Mouse (Mus musculus): ENCODE data around the gene Gnao1.

DNA sequence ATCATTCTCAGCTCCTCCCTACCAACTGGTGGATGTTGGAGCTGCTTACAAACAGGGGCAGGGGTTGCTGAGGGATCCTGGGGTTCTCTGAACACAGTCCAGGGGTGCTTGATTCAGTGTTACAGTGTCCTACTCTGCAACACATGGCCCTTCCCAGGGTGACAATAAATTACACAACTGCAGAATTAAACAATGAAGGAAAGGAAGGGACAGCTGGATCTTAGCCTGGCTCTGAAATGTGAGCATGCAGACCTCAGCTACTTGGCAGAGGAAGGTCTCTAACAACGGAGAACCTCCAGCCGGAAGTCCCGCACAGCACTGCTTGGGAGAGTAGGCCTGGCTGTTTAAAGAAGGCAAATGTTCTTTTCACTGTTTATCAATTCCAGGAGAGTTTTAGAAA, 20.9 kb downstream of the Gnao1 start:
- TF ChIP-seq POLR2A (IDR thresholded peaks at IDR 0.05; ENCODE audit: borderline replicate concordance, extremely low read depth, insufficient read depth, insufficient read length, poor library complexity, severe bottlenecking): no peak
- TF ChIP-seq CTCF (IDR thresholded peaks at IDR 0.05; ENCODE audit: borderline replicate concordance, extremely low read depth, insufficient read depth, insufficient read length): no peak
